Mouse (Mus musculus): ENCODE measurements around the gene Rims1.

Gene Rims1

DNA sequence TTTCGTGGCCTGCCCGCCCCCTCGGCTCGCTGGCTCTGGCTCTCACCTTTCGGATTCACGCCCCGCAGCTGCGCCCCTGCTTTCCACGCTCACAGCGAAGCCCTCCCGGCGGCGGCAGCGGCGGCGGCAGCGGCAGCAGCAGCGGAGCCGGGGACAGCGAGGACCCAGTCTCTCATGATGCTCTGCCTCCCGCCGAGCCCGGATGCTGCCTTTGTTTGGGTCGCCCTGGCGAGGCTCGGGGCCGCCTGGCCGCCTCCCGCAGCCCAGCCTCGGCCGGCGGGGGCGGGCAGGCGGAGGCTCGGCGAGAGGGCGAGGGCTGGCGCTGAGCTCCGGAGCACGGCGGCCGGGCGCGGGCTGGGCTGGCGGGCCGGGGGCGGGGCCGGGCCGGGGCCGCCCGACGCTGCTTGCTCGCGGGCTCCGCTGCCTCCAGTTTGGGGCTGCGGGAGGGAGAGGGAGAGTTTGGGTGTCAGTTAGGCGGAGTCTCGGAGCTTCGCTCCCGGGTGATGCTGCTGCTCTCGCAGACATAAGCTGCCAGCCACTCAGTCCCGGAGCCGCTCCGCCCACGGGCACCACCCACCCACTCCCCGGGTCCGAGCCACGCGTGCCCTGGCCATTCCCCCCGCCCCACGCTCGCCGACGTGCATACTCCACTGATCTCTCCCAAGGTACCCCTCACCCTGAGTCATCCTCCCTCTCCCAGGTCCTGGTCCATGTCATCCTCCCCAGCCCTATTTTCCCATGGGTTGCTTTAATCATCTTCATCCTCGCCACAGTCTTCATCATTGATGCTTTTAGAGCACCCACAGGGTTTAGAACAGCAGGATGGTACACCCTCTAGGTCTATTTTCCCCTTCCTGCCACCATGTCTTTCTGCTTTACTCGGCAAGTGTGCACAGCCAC lies at the start of gene Rims1:
Gene Rims1 (minus strand): TSS at position 269 of the 900 bp plus-strand sequence.
- DNase-seq: peak; percentile 90 to 91

DNA sequence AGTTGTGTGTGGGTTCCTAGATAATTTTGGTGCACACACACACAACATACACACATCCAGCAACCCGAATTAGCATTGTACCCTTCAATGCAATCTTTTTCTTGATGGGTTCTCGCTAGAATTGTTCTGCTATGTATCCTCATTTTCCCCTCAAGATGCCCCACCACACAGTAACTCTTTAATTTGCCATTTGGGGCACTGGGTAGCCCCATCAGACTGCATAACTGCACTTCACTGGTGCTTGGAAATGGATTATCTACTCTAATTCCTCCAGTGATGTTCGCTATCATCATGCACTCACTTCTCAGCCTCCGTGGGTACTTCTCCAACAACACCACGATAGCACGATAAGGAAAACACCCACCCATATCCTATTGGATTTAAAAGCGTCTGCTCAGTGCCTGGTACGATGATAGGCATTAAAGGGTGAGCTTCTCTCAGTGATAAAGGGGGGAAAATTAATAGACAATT lies 867 bp upstream of the Rims1 start:
- DNase-seq: peak in 1 of 2 experiments; percentile 31

DNA sequence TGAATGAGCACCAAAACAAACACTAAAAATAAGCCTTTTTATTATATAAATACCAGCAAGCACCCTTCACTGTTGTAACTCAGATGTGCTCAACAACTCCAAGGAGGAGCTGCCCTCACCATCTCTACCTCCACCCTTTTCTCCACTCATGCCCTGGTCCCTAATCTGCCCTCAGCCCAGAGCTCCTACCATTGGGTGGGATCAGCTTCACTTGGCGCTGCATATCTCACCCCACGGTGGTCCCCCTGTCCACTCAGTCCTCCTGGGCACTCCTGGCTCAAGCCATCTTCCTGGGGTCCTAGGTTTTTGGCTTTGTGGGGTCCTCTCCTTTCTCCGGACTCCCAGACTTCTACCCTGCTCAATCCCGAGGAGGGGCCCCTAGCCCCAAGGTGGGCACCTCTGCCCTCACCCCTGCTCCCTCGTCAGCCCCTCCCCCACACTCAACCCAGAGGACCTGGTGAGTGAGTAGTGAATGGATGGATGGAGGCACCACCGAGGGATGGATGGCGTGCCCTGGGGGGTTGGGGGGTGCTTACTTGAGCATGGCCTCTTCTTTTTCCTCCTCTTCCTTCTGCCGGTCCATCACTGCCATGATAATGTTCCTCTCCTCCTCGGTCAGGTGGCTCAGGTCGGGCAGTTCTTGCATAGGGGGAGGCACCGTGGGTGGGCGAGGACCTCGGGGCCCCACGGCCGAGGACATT lies 619 bp downstream of the Rims1 start:
- DNase-seq: peak; percentile 68 to 75

DNA sequence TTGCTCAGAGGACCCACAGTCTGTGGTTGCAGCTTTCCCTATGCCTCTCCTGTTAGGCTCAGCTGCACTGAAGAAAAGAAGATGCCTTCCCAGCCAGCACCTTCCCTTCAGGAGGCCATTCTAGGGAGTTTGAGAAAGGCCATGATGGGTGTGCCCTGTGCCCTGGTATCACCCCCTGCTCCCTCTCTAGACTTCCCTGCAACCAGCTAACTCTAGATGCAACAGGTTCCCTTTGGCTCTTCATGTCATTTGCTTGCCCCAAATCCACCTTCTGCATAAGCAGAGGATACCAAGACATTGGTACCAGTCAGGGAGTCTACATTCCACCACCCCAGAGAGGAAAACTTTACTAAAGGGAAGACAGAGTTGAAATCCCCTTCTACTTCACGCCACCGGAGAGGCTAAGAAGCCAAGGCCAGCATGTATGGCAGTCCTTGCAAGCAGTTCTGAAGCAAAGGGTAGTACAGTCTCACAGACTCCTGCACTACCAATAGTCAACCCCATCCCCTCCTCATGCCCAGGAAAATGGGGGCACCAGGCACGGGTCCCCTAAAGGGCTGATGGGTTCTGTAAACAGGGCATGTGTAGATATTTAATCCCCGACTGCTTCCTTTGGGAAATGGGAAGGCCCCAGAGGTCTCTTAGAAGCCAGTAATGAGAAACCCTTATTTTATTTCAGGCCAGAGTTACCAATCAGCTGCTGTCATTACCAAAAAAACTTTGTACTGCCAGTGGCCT lies 1.5 kb downstream of the Rims1 start:
- DNase-seq: peak; percentile 31 to 59

DNA sequence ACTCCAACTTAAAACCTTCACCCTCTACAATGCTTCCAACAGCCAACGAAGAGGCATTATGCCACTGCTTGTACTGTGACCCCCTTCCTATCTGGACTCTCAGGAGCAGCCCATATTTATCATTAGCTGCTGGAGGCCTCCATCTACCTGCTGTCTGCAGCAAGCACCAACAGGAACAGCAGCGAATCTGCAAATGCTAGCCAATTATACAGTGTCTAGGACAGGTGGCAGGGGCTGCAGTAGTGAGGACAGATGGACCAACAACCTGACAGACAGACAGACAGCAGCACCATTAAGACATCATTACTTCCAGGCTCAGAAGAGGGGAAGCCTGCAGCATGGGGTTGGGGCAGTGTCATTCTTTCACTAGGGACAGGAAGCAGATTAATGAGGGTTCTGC lies 2.3 kb downstream of the Rims1 start:
- DNase-seq: peak; percentile 61 to 63

DNA sequence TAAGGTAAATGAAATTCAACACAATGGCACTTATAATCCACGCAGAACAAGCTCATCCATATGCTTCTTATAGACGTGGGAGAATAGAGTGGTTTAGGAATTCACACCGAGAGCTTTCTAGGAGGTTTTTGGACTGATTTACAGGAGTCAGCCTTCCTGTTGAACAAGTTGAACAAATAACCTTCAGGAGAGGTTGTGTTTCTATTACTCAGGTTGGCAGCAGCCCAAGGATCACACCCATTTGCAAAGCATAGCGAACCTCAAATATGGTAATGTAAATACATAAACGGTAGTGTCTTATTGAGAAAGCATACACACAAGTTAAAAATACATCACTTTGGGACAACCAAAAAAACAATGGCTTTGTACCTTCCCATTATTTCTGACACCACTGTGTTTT lies 5.5 kb downstream of the Rims1 start:
- peak in 1 of 2 experiments; percentile 35 for DNase-seq

DNA sequence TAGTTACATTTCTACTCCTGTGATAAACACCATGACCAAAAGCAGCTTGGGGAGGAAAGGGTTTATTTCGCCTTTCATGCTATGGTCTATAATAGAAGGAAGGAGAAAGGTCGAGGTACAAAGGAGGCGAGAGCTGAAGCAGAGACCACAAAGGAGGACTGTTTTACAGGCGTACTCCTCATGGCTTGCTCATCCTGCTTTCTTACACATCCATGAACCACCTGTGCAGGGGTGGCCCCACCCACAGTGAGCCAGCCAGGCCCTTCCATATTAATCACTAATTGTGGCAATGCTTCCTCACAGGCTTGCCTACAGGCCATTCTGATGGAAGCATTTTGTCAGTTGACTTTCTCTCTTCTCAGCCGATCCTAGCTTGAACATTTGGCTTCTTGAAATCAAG lies 8.7 kb downstream of the Rims1 start:
- peak in 1 of 2 experiments; percentile 34 for DNase-seq

DNA sequence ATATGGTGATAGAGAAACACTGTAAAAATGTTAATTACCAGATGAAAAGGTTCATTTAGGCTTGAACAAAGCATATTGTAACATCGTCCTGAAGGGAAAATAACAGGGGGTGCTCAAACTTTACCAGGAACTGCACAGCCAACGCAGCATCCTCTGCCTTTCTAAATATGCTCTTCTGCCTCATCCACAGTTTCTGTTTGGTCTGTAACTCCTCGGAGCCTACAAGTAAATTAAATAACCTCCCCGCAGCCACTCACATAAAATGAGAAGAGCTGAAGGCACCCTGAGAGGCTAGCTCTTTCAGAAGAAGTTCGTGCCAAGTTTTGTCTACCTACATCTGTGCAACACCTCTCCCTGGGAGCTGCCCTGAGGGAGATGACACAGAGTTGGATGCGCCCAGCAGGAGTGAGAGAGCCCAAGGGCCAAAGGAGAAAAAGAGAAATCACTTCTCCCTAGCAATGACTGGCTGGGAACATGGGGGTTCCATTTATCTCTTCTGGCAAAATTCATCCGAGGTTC lies 16.3 kb downstream of the Rims1 start:
- peak; percentile 36 to 46 for DNase-seq

DNA sequence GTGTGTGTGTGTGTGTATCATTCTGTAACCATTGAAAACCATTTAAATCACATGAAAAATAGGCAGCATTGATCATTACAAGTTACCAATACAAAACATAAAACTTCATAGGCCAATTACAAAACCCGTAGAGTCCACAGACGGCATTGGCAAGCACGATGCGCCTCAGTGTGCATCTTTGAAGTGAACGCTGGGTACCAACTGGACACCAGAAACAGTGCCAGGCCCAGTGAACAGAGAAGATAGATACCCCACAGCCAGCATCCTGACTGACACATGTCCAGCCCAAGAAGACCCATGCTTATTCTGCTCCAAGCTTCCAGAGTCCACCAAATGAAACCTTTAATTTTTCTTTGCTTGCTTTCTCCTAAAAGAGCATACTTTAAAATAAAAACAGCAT lies 18.2 kb downstream of the Rims1 start:
- peak; percentile 85 to 89 for DNase-seq

DNA sequence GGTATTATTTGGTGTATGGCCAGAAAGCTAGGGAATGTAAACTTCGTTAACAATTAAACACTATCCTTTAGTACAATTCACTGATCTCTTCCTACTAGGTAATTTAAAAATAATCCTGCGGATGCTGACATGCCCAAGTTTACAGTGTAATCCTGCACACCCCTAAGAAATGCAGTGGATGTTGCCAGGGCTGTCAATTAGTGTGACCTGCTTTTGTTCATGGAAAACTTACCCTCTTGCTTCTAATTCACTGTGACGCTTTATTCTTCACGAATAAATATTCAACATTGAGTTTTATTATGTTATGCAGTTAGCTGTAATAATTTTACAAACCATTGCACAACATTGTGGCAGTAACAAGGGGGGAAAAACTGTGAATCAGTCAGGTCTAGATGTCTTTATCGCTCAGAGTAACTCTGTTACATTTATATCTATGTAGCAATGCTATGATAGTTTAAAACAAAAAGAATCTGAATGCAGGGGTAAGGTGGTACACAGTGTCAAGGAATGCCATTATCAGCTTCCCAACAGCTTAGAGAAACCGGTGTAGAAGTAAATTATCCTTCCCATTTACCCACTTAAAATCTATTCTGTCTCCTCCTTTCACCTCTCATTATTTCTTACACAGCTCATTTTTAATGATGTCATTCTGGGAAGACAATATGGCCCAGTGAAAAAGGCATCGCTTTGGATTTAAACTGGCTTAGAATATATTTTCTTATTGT lies 35.1 kb downstream of the Rims1 start:
- no peak for DNase-seq

DNA sequence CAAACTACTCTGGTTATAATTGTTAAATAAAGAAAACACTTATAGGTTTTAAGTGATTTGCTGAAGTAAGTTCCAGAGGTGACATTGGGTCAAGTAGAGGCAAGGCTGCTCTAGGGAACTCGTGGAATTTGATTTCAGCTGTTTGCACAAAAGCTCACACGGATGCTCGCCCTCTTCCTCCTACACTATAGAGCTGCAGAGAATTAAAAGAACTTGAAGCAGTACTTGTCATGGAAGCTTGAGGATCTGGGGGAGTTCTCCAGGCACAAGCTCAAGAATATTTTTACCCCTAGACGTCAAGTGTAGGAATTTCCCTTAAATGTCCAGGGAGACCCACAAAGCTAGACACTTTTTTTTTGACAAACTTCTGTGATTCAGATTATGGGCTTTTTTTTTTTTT lies 42.4 kb downstream of the Rims1 start:
- DNase-seq: no peak

DNA sequence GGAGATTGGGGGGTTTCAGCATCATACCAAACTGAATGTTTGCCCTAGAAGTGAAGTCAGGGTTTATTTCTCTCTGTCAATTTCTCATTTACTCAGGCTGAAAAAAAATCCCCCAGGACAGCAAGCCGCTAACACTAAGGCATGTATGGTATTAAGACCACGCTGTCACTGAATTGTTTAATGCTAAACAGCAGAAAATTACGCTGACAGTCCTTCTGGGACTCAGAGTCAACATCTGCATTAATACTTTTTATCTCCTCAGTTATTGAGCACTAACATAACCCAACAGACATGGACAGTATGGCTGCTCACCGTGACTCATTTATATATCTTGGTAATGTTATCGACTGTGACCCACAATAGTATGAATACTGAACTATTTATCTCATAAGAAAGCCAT lies 43.0 kb downstream of the Rims1 start:
- no peak for DNase-seq

DNA sequence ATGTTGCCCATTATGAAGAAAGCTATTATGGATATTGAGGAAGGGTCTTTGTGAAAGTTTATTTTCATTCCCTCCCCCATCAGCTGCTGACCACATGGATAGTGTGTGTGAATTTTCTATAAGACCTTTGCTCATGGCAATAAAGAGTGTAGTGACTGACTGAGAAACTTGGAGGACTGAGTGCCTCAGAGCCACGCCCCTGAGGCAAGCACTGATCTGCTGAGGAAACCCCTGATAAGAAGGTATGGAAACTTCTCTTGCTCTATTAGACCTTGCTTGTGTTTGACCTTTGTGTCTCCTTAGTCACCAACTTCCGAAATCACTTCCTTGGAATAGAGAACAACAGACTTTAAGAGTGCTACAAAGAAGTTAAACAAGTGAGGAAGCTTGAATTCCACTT lies 55.3 kb downstream of the Rims1 start:
- DNase-seq: no peak

DNA sequence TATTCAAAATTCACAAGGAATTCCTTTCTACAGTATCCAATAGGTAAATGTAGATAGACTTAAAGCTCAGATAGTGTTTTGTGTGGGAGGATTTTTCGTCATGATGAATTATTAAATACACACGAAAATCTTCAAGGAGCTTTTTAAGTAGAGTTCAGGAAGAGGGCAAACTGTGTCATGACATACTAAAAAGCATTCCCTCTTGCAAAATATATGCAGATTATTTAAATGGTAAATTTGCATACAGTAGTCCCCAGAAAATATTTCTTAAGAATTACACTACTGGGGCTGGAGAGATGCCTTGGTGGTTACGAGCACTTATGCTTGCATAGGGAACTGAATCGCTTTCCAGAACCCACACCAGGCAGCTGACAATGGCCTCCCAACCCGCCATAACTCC lies 61.1 kb downstream of the Rims1 start:
- DNase-seq: no peak

DNA sequence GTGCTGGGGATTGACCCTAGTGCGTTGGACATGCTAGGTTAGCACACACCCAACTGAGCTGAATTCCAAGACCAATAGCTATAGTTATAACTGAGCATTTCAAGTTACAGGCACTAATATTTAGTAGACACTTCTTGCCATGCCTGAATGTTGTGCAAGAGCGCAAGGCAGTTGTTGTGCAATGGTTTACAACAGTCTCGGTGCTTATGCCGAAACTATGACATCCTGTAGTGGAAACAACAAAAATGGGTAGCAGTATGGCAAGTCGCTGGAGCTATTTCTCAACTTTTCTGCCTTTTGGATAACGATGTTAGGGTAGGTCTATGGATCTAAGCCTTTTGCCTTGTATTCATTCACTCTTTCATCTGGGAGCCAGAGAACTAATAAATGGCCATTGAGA lies 68.3 kb downstream of the Rims1 start:
- no peak for DNase-seq

DNA sequence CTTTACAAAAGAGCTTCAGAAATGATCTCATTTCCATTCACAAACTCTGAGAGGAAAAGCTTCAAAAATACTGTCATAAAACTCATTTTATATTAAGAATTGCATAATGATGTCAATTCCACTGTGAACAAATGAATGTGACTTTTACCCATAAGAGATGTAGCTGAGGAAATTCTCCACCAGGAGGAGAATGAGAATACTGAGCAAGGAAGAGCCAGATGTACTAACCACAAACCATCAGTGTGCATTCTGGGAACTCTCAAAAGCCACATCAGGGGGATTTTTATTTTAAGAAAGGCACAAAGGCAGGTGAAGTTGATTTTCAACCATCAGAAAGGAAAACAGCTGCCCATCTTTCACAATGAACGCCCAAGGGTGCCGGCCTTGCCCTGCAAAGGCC lies 71.4 kb downstream of the Rims1 start:
- no peak for DNase-seq

DNA sequence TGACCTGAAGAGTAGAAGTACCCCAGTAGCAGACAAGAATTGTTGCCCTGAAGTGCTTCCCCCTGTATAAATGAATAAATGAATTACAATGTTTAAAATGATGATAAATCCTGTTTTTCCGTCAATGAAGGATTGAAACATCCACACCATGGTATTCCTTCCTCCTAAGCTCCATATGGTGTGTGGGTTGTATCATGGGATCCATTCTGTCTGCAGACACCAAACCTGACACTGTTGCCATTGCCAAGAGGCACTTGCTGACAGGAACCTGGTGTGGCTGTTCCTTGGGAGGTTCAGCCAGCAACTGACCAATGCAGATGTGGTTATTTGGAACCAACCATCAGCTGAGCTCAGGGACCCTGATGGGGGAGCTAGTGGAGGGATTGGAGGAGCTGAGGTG lies 72.5 kb downstream of the Rims1 start:
- DNase-seq: peak in 1 of 2 experiments; percentile 26

DNA sequence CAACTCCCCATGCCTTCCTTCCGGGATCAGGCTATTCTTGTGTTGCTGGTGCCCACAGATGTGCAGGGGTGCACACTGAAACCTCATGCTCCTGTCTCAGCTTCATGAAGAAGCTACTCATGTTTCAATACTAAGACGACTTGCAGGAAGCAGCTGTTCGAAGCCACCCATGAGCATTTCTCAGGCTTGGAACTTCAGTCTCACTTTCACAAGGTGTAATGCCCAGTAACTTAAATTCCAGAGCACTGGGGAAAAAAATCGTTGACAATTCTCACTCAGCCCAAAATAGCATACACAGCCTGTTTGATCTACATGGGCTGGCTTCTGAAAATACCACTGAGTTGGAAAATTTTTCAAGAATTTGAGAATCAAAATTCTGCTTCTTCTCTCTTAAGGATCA lies 77.6 kb downstream of the Rims1 start:
- DNase-seq: no peak

DNA sequence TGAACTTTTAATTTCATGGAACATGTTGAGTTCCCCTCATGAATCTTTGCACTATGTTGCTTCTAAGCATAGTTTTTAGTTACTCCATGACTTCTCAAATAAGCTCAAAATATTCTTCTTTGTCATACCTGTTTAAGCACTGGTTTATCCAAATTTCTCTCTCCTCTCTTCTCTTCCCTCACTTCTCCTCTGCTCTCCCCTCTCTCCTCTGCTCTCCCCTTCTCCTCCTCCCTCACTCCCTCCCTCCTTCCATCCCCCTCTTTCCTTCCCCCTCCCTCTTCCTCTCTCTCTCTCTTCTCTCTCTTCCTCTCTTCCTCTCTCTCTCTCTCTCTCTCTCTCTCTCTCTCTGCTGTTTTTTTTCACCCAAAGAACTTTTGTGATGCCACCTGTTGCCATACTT lies 84.1 kb downstream of the Rims1 start:
- DNase-seq: no peak

DNA sequence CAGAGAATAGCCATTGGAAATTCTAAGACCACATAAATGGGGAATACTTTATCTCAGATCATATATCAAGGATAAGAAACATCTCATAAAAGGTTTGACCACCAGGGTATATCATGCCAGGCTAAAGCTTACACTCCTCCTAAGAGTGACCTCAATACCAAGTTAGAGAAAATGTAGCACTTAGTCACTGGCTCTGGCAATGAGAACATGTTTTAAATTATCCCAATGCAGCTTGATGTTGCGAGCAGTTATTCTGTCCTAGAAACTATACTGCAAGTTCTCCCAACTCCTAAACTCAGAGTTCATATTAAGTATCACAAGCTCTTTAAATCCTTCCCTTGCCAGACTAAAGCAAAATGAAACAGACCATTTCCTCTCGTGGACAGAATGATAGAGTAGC lies 85.1 kb downstream of the Rims1 start:
- DNase-seq: no peak

DNA sequence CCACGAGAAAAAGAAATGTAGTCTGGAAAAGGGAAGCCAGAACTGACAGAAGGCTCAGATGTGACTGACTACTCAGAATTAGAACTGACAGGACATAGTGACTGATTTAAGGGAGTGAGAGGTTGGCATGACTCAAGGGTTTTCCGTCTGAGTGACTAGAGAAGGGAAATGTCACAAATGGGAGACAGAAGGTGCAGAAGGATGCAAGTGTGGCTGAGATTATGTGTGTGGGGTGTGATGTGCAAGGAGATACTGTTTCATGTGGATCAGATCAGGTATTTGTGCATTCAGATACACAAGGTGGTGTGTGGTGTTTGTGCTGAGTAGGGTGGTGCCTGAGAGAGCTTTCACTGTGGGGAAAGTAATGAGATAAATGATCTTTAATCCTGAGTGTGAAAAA lies 96.3 kb downstream of the Rims1 start:
- DNase-seq: peak; percentile 32 to 43

DNA sequence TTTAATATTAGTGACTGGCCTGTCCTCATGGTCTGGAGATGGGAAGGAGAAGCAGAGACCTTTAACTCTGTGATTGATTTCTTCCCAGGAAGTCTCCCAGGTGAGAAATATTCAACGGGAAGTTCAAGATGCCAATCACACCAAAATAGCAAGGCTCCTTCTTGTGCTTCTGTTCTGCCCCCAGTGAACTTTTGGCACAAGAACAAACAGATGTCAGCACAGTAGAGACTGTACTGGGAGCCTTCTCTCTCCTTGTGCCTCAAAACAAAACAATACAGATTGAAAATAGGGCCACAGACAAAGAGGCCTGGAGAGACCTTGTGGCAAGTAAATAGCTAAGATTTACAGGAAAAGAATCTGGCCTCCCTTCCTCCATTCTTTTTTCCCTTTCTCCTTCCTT lies 110.7 kb downstream of the Rims1 start:
- no peak for DNase-seq

All from cerebellum, postnatal 25 days (tissue).